Mouse (Mus musculus) embryonic fibroblast, embryonic 13.5 days (primary cell): ENCODE data around the gene Efcab12. TPM values are rescaled to one million over a fixed set of nuclear protein-coding genes. Genes with fewer than 3 reads are reported as not detected.

Experiments
- H3K27ac ChIP-seq: 2 replicates; pipeline ENCODE4 v1.5.1; 2012; ENCODE audit warnings: low read length, control low read depth, inconsistent platforms; ENCODE audit not compliant: insufficient read depth
- H3K4me1 ChIP-seq: 2 replicates; pipeline ENCODE4 v1.6.1; 2011; ENCODE audit warnings: low read length; ENCODE audit not compliant: control insufficient read depth, insufficient read depth
- H3K4me3 ChIP-seq: 2 replicates; pipeline ENCODE4 v1.5.1; 2011; ENCODE audit warnings: mild to moderate bottlenecking, control low read depth, low read length; ENCODE audit not compliant: insufficient read depth
- CTCF ChIP-seq: IDR thresholded peaks from 2 replicates; pipeline ENCODE4 v1.5.1; 2011; ENCODE audit warnings: mild to moderate bottlenecking, control low read depth, low read length, moderate library complexity, borderline replicate concordance; ENCODE audit not compliant: insufficient read depth
- POLR2A ChIP-seq: IDR thresholded peaks from 2 replicates; pipeline ENCODE4 v1.6.1; 2011; ENCODE audit warnings: low read depth, mild to moderate bottlenecking, control low read depth, low read length, moderate library complexity
- polyA plus RNA-seq: library from polyadenylated mRNA; stranded (reverse); fragments of >200 nt; gene quantifications from 2 replicates; pipeline ENCODE4 v1.2.4, GENCODE M21; 2011; ENCODE audit warnings: low read depth; ENCODE audit not compliant: missing spikeins, insufficient read length

Gene Efcab12
- polyA plus RNA-seq, 1 experiment, result 0.19 TPM

DNA sequence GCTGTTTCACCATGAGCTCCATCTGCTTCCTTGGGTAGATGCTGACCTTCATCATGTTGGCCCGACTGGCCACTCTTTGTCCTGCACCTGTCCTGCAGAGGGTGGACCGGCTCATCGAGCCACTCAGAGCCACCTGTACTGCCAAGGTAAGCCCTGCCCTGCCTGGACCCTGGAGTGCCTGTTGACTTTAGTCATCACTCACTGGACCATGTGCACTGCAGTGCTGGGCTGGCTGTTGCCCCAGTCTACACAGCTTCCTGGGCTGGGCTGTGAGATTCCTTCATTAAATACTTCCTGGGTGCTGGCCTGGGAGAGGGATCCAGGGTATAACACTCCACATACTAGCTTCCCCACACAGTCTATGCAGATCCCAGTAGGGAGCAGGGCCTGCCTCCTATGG lies 36.4 kb downstream of the Efcab12 start:
- TF ChIP-seq POLR2A (no peak), CTCF (no peak)
- no peak overlapping the region for H3K27ac ChIP-seq
- no peak overlapping the region for H3K4me3 ChIP-seq
- 0 out of 2 replicates have a peak, but pooled peaks cover 3% of the 10 kb centered on the region for H3K4me1 ChIP-seq

DNA sequence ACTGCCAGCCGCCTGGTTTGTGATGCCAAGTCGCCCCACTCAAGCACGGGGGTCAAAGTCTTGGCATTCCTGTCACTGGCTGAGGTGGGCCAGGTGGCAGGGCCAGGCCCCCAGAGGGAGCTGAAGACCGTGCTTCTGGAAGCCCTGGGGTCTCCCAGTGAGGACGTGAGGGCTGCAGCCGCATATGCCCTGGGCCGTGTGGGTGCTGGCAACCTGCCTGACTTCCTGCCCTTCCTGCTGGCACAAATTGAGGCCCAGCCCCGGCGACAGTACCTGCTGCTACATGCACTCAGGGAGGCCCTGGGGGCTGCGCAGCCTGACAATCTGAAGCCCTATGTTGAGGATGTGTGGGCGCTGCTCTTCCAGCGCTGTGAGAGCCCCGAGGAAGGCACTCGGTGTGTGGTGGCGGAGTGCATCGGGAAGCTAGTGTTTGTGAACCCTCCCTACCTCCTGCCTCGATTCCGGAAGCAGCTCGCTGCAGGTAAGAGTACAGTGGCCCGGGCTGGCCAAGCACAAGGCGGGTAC lies 45.5 kb downstream of the Efcab12 start:
- TF ChIP-seq CTCF (no peak), POLR2A (no peak)
- no peaks in the 10 kb centered on the region for H3K4me1 ChIP-seq
- H3K27ac ChIP-seq, result no peak overlapping the region
- H3K4me3 ChIP-seq, result no peak overlapping the region

DNA sequence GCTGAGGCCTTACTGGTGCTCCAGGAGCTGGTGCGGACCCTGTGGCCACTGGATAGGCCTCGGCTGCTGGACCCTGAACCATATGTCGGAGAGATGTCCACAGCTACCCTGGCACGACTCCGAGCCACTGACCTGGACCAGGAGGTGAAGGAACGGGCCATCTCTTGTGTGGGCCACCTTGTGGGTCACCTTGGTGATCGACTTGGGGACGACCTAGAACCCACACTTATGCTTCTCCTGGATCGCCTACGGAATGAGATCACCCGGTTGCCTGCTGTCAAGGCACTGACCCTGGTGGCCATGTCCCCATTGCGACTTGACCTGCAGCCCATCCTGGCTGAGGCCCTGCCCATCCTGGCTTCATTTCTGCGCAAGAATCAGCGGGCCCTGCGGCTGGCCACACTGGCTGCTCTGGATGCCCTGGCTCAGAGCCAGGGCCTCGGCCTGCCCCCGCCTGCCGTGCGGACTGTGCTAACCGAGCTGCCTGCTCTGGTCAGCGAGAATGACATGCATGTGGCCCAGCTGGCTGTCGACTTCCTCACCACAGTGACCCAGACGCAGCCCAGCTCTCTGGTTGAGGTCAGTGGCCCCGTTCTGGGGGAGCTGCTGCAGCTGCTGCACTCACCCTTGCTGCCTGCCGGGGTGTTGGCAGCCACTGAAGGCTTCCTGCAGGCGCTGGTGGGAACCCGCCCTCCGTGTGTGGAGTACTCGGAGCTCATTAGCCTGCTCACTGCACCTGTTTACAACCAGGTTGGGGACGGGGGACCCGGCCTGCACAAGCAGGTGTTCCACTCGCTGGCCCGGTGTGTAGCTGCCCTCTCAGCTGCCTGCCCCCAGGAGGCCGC lies 46.1 kb downstream of the Efcab12 start:
- Histone ChIP-seq H3K27ac (no peak overlapping the region), H3K4me3 (no peak overlapping the region), H3K4me1 (no peaks in the 10 kb centered on the region)
- TF ChIP-seq CTCF (no peak), POLR2A (no peak)

DNA sequence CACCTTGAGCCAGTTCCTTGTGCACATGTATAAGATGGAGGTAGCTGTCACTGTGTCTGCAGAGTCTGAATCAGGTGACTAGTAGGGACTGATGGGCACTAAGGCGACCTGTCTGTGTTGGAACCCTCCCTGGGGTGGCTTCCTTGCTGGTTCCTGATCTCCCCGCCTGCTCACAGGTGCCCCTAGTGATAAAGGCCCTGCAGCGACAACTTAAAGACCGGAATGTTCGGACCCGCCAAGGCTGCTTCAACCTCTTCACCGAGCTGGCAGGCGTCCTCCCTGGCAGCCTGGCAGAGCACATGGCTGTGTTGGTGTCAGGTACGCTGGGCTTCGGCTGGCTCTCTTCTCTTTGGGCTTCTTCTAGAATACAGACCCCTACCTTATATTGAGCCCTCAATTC lies 47.2 kb downstream of the Efcab12 start:
- no peak for TF ChIP-seq POLR2A
- no peak for TF ChIP-seq CTCF

DNA sequence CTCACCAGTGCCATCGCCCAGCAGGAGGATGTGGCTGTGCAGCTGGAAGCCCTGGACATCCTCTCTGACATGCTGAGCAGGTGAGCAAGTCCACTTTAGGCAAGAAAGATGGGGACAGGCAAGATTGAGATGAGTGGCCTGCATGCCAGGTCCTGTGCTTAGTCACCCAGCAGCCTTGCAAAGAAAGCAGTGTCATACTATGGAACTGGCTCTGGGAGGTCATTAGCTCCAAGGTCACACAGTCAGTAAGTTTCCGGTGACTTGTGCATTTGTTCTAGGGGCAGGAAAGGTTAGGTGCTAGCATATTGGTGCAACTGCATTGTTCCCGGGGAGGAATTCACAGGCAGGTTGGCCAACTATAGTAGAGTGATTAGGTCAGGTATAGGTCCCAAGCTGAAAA lies 55.4 kb downstream of the Efcab12 start:
- no peak overlapping the region for H3K4me3 ChIP-seq
- H3K4me1 ChIP-seq, result no peaks in the 10 kb centered on the region
- TF ChIP-seq POLR2A (no peak), CTCF (no peak)
- H3K27ac ChIP-seq, result no peak overlapping the region

More for the DNA sequence above, 47.2 kb downstream of the Efcab12 start:
- Histone ChIP-seq H3K27ac (no peak overlapping the region), H3K4me3 (no peak overlapping the region), H3K4me1 (no peaks in the 10 kb centered on the region)

DNA sequence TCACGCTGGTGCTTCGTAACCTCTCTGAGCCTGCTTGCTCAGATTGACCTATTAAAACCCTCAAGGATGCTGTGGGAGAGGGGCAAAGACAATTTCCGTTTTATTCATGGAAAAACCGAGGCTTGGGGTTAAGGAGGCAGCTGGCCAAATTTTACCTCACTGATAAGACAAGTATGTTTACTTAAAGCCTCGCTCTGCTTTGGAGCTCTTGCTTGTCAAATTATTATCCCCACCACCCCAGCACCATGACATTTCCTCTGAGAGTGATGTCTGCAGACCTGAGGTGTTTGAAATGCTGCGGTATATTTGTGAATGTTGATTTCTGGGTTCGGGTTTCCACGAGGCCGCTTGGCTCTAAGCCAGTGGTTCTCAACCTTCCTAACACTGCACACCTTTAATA lies 61.8 kb downstream of the Efcab12 start:
- TF ChIP-seq CTCF, result no peak
- no peak for TF ChIP-seq POLR2A
- peaks cover 8% of the 10 kb centered on the region; the same call in 1 of the 2 replicates for H3K4me1 ChIP-seq
- peak overlapping the region; percentile 90; the same call in 1 of the 2 replicates for H3K4me3 ChIP-seq
- no peak overlapping the region for H3K27ac ChIP-seq

DNA sequence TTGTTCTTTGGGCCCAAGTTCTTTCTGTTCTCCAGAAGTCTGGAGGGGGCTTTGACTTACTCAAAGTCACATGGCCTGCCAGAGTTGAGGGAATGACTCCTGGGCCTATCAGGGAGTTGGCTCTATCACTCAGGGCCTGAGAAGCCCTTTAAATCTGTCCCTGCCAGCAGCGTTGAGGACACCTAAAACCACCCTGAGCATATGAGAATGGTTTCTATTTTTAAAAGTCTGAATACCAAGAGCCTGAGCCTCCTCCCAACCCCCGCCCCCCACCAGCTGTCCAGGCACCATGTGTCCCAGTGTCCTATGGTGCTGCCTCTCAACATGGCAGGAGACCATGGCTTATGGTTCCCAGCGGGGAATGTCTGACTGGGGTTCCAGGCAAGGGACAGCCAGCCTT lies 62.4 kb downstream of the Efcab12 start:
- peak overlapping the region; percentile 19; the same call in 1 of the 2 replicates for H3K27ac ChIP-seq
- H3K4me3 ChIP-seq, result peak overlapping the region; percentile 90
- no peak for TF ChIP-seq CTCF
- no peak for TF ChIP-seq POLR2A
- H3K4me1 ChIP-seq, result peaks cover 8% of the 10 kb centered on the region; the same call in 1 of the 2 replicates

DNA sequence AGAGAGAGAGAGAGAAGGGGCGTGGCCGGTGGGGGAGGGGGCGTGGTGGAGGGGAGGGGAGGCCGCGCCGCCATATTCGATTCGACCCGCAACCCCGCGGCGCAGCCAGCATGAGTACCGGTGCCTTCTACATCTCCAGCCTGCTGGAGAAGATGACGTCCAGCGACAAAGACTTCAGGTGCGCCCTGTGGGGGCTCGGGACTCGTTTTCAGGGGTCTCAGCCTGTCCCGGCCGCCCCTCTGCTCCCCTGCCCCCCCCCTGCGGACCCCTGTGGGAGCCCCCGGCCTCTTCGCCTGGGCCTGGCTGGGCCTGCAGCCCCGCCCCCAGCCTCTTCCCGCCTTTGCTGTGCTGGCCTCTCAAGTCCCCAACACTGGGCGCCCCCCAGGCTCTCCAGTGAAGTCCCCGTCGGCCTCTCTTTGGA lies 63.7 kb downstream of the Efcab12 start, which contains the start of gene Cand2:
TSS of gene Cand2 (plus strand) at position 38 of the 421 bp plus-strand sequence.
- H3K4me1 ChIP-seq, result peaks cover 8% of the 10 kb centered on the region; the same call in 1 of the 2 replicates
- no peak within 1 kb of the TSS for H3K27ac ChIP-seq
- peak within 1 kb of the TSS; percentile 90 for H3K4me3 ChIP-seq
- peak; percentile 49 for TF ChIP-seq POLR2A
- TF ChIP-seq CTCF, result no peak

DNA sequence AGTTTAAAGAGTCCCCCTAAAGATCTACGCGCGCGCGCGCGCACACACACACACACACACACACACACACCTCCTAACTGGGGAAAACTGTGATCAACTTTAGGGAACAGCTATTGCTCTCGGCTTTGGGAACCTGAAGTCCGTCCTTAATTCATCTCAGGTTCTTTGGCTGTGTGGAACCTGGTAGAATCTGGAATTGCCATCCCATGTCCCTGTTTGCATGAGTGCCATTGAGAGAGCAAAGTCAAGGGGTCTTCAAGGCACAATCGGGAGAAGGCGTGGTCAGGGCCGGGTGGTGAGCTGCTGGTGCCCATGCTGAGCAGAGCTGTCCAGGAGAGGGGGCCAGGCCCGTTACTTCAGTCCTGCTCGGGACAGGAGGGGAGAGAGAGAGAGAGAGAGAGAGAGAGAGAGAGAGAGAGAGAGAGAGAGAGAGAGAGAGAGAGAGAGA lies 64.2 kb downstream of the Efcab12 start:
- peak overlapping the region; percentile 56 for H3K4me3 ChIP-seq
- TF ChIP-seq CTCF (no peak), POLR2A (no peak)

DNA sequence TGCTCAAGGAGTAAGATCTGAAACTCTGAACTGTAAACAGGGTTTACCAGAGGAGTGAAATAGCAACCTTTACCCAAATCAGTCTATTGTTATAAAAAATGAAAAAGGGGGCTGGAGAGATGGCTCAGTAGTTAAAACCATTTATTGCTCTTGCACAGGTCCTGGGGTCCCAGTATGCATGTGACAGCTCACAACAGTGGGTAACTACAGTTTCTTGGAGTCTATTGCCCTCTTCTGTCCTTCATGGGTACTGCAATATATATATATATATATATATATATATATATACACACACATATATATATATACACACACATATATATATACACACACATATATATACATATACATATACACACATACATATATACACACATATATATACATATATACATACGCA lies 65.6 kb downstream of the Efcab12 start:
- TF ChIP-seq POLR2A (no peak), CTCF (no peak)
- Histone ChIP-seq H3K4me3 (no peak overlapping the region), H3K4me1 (peaks cover 13% of the 10 kb centered on the region; the same call in 1 of the 2 replicates), H3K27ac (no peak overlapping the region)

More for the DNA sequence above, 64.2 kb downstream of the Efcab12 start:
- H3K27ac ChIP-seq, result no peak overlapping the region
- peaks cover 8% of the 10 kb centered on the region; the same call in 1 of the 2 replicates for H3K4me1 ChIP-seq
